Mouse (Mus musculus) liver, adult 2 months (tissue): ENCODE measurements around the gene Zdhhc18. TPM values are rescaled to one million over a fixed set of nuclear protein-coding genes. Genes with fewer than 3 reads are reported as not detected.
A peak's percentile ranks its signal among the peaks of the same experiment; 100 is the strongest.

Experiments
- DNase-seq: peaks from one replicate; pipeline ENCODE4 v3.0.0-alpha.2; 2011; ENCODE audit warnings: low read depth, low spot score; ENCODE audit errors: extremely low read depth
- H3K27ac ChIP-seq: fragments of 200-500 bp; replicated peaks from 2 replicates; pipeline ENCODE4 v1.5.1; 2012; ENCODE audit warnings: low read depth, mild to moderate bottlenecking, control low read depth, inconsistent platforms, low read length; ENCODE audit not compliant: insufficient read depth
- H3K27me3 ChIP-seq: fragments of 200-500 bp; 2 replicates; pipeline ENCODE4 v1.6.1; 2012; ENCODE audit warnings: mild to moderate bottlenecking, moderate library complexity, low read length, inconsistent platforms; ENCODE audit not compliant: control insufficient read depth, insufficient read depth
- H3K36me3 ChIP-seq: fragments of 200-500 bp; 2 replicates; pipeline ENCODE4 v1.6.1; 2012; ENCODE audit warnings: low read length, inconsistent platforms; ENCODE audit not compliant: control insufficient read depth, insufficient read depth
- H3K4me1 ChIP-seq: fragments of 200-500 bp; 2 replicates; pipeline ENCODE4 v1.6.1; 2011; ENCODE audit warnings: low read length; ENCODE audit not compliant: control insufficient read depth, insufficient read depth
- H3K4me3 ChIP-seq: fragments of 200-500 bp; 2 replicates; pipeline ENCODE4 v1.5.1; 2011; ENCODE audit warnings: low read depth, mild to moderate bottlenecking, control low read depth, low read length, moderate library complexity; ENCODE audit not compliant: insufficient read depth
- H3K79me2 ChIP-seq: fragments of 200-500 bp; 2 replicates; pipeline ENCODE4 v1.6.1; 2012; ENCODE audit warnings: inconsistent platforms, mild to moderate bottlenecking, low read length, moderate library complexity; ENCODE audit not compliant: control insufficient read depth, insufficient read depth
- H3K9ac ChIP-seq: fragments of 200-500 bp; 2 replicates; pipeline ENCODE4 v1.6.1; 2012; ENCODE audit warnings: low read depth, mild to moderate bottlenecking, control low read depth, inconsistent platforms, low read length
- CTCF ChIP-seq: fragments of 200-500 bp; IDR thresholded peaks from 2 replicates; pipeline ENCODE4 v1.5.1; 2011; ENCODE audit warnings: low read depth, low read length, control low read depth
- POLR2A ChIP-seq: fragments of 200-500 bp; IDR thresholded peaks from 2 replicates; pipeline ENCODE4 v1.6.1; 2011; ENCODE audit warnings: low read length, control low read depth; ENCODE audit not compliant: insufficient read depth; ENCODE audit errors: extremely low read depth
- WGBS: fragments of 180-500 bp; shearing (Covaris S2); methylation state at CpG from one replicate; pipeline ENCODE4 v1.1.7; 2018; 5-methylcytosine and 5-hydroxymethylcytosine counted together
- polyA plus RNA-seq: library from polyadenylated mRNA; depleted of rRNA; stranded (reverse); fragments of >200 nt; gene quantifications from 2 replicates; pipeline ENCODE4 v1.2.3, GENCODE M21; 2012
- total RNA-seq: library from RNA; depleted of rRNA; stranded (reverse); fragments of >200 nt; gene quantifications from 2 replicates; pipeline ENCODE4 v1.2.3, GENCODE M21; 2014

The Zdhhc18 gene
- total and polyA plus RNA-seq, 2 experiments = 8.9 to 21.3 TPM

- H3K36me3 ChIP-seq = no peaks in the 10 kb centered on the region
- H3K9ac ChIP-seq = peak overlapping the region; percentile 52; the same call in 1 of the 2 replicates
- H3K4me1 ChIP-seq = peaks cover 6% of the 10 kb centered on the region
- 4% methylated on average over 10 of the region's 10 CpGs for WGBS
- H3K79me2 ChIP-seq = no peaks in the 10 kb centered on the region
- TF ChIP-seq CTCF (no peak), POLR2A (no peak)
- peak; percentile 85 for DNase-seq
- peak overlapping the region; percentile 75 for H3K27ac ChIP-seq
- H3K4me3 ChIP-seq = peak overlapping the region; percentile 52
- no peaks in the 10 kb centered on the region for H3K27me3 ChIP-seq
Observed at GRCm38 (mm10) chr4:133660193-133661155, 10.5 kb upstream of the Zdhhc18 start.

GRCm38 (mm10) chr4:133659497-133660192 is 9.7 kb upstream of the Zdhhc18 start:
- TF ChIP-seq CTCF (no peak), POLR2A (no peak)
- Histone ChIP-seq H3K79me2 (no peaks in the 10 kb centered on the region), H3K9ac (peak overlapping the region; percentile 52; the same call in 1 of the 2 replicates), H3K36me3 (no peaks in the 10 kb centered on the region), H3K4me3 (peak overlapping the region; percentile 52), H3K4me1 (peaks cover 6% of the 10 kb centered on the region), H3K27ac (peak overlapping the region; percentile 75), H3K27me3 (no peaks in the 10 kb centered on the region)
- peak; percentile 33 for DNase-seq
- 43% methylated on average over 15 of the region's 15 CpGs for WGBS

- peaks cover 6% of the 10 kb centered on the region for H3K4me1 ChIP-seq
- 83% methylated on average over 2 of the region's 2 CpGs for WGBS
- no peak for TF ChIP-seq POLR2A
- TF ChIP-seq CTCF = no peak
- H3K4me3 ChIP-seq = no peak overlapping the region
- no peaks in the 10 kb centered on the region for H3K27me3 ChIP-seq
- H3K27ac ChIP-seq = no peak overlapping the region
- no peaks in the 10 kb centered on the region for H3K79me2 ChIP-seq
- no peaks in the 10 kb centered on the region for H3K36me3 ChIP-seq
- no peak overlapping the region for H3K9ac ChIP-seq
- no peak for DNase-seq
Observed at GRCm38 (mm10) chr4:133658729-133659128, 8.8 kb upstream of the Zdhhc18 start.

GRCm38 (mm10) chr4:133657829-133658458 is 8.0 kb upstream of the Zdhhc18 start:
- H3K9ac ChIP-seq = no peak overlapping the region
- no peak overlapping the region for H3K27ac ChIP-seq
- H3K4me1 ChIP-seq = peaks cover 6% of the 10 kb centered on the region
- H3K4me3 ChIP-seq = no peak overlapping the region
- DNase-seq = no peak
- H3K36me3 ChIP-seq = no peaks in the 10 kb centered on the region
- TF ChIP-seq POLR2A (no peak), CTCF (no peak)
- 80% methylated on average over 5 of the region's 5 CpGs for WGBS
- H3K27me3 ChIP-seq = no peaks in the 10 kb centered on the region
- no peaks in the 10 kb centered on the region for H3K79me2 ChIP-seq

GRCm38 (mm10) chr4:133656997-133657396 is 7.0 kb upstream of the Zdhhc18 start:
- TF ChIP-seq CTCF (no peak), POLR2A (no peak)
- Histone ChIP-seq H3K27me3 (no peaks in the 10 kb centered on the region), H3K4me3 (no peak overlapping the region), H3K9ac (no peak overlapping the region), H3K4me1 (peaks cover 6% of the 10 kb centered on the region), H3K79me2 (no peaks in the 10 kb centered on the region), H3K36me3 (no peaks in the 10 kb centered on the region), H3K27ac (no peak overlapping the region)
- WGBS = 49% methylated on average over 4 of the region's 4 CpGs
- no peak for DNase-seq
